Mouse (Mus musculus): Measurements from ENCODE around the gene Slc39a11. TPM values are rescaled to one million over a fixed set of nuclear protein-coding genes. Genes with fewer than 3 reads are reported as not detected.

Gene Slc39a11
- polyA plus RNA-seq, 1 experiment, result 16.9 TPM

- TF ChIP-seq POLR2A (IDR thresholded peaks at IDR 0.05; ENCODE audit: borderline replicate concordance, extremely low read depth, low read depth, low read length) (no peak), CTCF (IDR thresholded peaks at IDR 0.05; ENCODE audit: insufficient read depth, low read length) (no peak)
- Histone ChIP-seq H3K4me3 (replicated peaks; ENCODE audit: extremely low read depth, low read depth, low read length) (no peak overlapping the region), H3K4me1 (ENCODE audit: control insufficient read depth, insufficient read depth, low read length) (no peaks in the 10 kb centered on the region)
- DNase-seq, result no peak
- 96% methylated on average over 9 of the region's 9 CpGs for WGBS
Measured at GRCm38 (mm10) chr11:113373331-113373730, 276.5 kb downstream of the Slc39a11 start.

- TF ChIP-seq CTCF (IDR thresholded peaks at IDR 0.05; ENCODE audit: insufficient read depth, low read length), result no peak
- no peak for TF ChIP-seq POLR2A (IDR thresholded peaks at IDR 0.05; ENCODE audit: borderline replicate concordance, extremely low read depth, low read depth, low read length)
- 57% methylated on average over 13 of the region's 13 CpGs for WGBS
- DNase-seq, result no peak
- Histone ChIP-seq H3K4me3 (replicated peaks; ENCODE audit: extremely low read depth, low read depth, low read length) (no peak overlapping the region), H3K4me1 (ENCODE audit: control insufficient read depth, insufficient read depth, low read length) (no peaks in the 10 kb centered on the region)
Measured at GRCm38 (mm10) chr11:113368046-113368445, 281.8 kb downstream of the Slc39a11 start.

- TF ChIP-seq CTCF (IDR thresholded peaks at IDR 0.05; ENCODE audit: insufficient read depth, low read length), result no peak
- no peak for TF ChIP-seq POLR2A (IDR thresholded peaks at IDR 0.05; ENCODE audit: borderline replicate concordance, extremely low read depth, low read depth, low read length)
- no peak for DNase-seq
- H3K4me1 ChIP-seq (ENCODE audit: control insufficient read depth, insufficient read depth, low read length), result no peaks in the 10 kb centered on the region
- H3K4me3 ChIP-seq (replicated peaks; ENCODE audit: extremely low read depth, low read depth, low read length), result no peak overlapping the region
- WGBS, result 60% methylated on average over 19 of the region's 19 CpGs
Measured at GRCm38 (mm10) chr11:113366257-113367030, 283.4 kb downstream of the Slc39a11 start.

GRCm38 (mm10) chr11:113363739-113364138, 286.1 kb downstream of the Slc39a11 start:
- WGBS, result 60% methylated on average over 13 of the region's 13 CpGs
- H3K4me1 ChIP-seq (ENCODE audit: control insufficient read depth, insufficient read depth, low read length), result no peaks in the 10 kb centered on the region
- DNase-seq, result no peak
- TF ChIP-seq POLR2A (IDR thresholded peaks at IDR 0.05; ENCODE audit: borderline replicate concordance, extremely low read depth, low read depth, low read length), result no peak
- no peak for TF ChIP-seq CTCF (IDR thresholded peaks at IDR 0.05; ENCODE audit: insufficient read depth, low read length)
- no peak overlapping the region for H3K4me3 ChIP-seq (replicated peaks; ENCODE audit: extremely low read depth, low read depth, low read length)

- H3K4me1 ChIP-seq (ENCODE audit: control insufficient read depth, insufficient read depth, low read length), result no peaks in the 10 kb centered on the region
- no peak for DNase-seq
- TF ChIP-seq POLR2A (IDR thresholded peaks at IDR 0.05; ENCODE audit: borderline replicate concordance, extremely low read depth, low read depth, low read length) (no peak), CTCF (IDR thresholded peaks at IDR 0.05; ENCODE audit: insufficient read depth, low read length) (no peak)
- H3K4me3 ChIP-seq (replicated peaks; ENCODE audit: extremely low read depth, low read depth, low read length), result no peak overlapping the region
- WGBS, result 87% methylated on average over 7 of the region's 7 CpGs
Measured at GRCm38 (mm10) chr11:113362617-113363016, 287.3 kb downstream of the Slc39a11 start.

- H3K4me3 ChIP-seq (replicated peaks; ENCODE audit: extremely low read depth, low read depth, low read length), result no peak overlapping the region
- 87% methylated on average over 10 of the region's 10 CpGs for WGBS
- H3K4me1 ChIP-seq (ENCODE audit: control insufficient read depth, insufficient read depth, low read length), result no peaks in the 10 kb centered on the region
- no peak for DNase-seq
- no peak for TF ChIP-seq CTCF (IDR thresholded peaks at IDR 0.05; ENCODE audit: insufficient read depth, low read length)
Measured at GRCm38 (mm10) chr11:113360049-113360835, 289.6 kb downstream of the Slc39a11 start.

GRCm38 (mm10) chr11:113355932-113356331, 293.9 kb downstream of the Slc39a11 start:
- no peak overlapping the region for H3K4me3 ChIP-seq (replicated peaks; ENCODE audit: extremely low read depth, low read depth, low read length)
- H3K4me1 ChIP-seq (ENCODE audit: control insufficient read depth, insufficient read depth, low read length), result no peaks in the 10 kb centered on the region
- 92% methylated on average over 5 of the region's 5 CpGs for WGBS
- DNase-seq, result no peak
- TF ChIP-seq CTCF (IDR thresholded peaks at IDR 0.05; ENCODE audit: insufficient read depth, low read length), result no peak
- no peak for TF ChIP-seq POLR2A (IDR thresholded peaks at IDR 0.05; ENCODE audit: borderline replicate concordance, extremely low read depth, low read depth, low read length)

GRCm38 (mm10) chr11:113352085-113352815, 297.6 kb downstream of the Slc39a11 start:
- DNase-seq, result no peak
- Histone ChIP-seq H3K4me3 (replicated peaks; ENCODE audit: extremely low read depth, low read depth, low read length) (no peak overlapping the region), H3K4me1 (ENCODE audit: control insufficient read depth, insufficient read depth, low read length) (no peaks in the 10 kb centered on the region)
- WGBS, result 40% methylated on average over 12 of the region's 12 CpGs
- TF ChIP-seq CTCF (IDR thresholded peaks at IDR 0.05; ENCODE audit: insufficient read depth, low read length), result no peak
- no peak for TF ChIP-seq POLR2A (IDR thresholded peaks at IDR 0.05; ENCODE audit: borderline replicate concordance, extremely low read depth, low read depth, low read length)

GRCm38 (mm10) chr11:113350583-113350982, 299.3 kb downstream of the Slc39a11 start:
- whole genome bisulfite sequencing, result 86% methylated on average over 4 of the region's 4 CpGs
- TF ChIP-seq POLR2A (IDR thresholded peaks at IDR 0.05; ENCODE audit: borderline replicate concordance, extremely low read depth, low read depth, low read length) (no peak), CTCF (IDR thresholded peaks at IDR 0.05; ENCODE audit: insufficient read depth, low read length) (no peak)
- H3K4me3 ChIP-seq (replicated peaks; ENCODE audit: extremely low read depth, low read depth, low read length), result no peak overlapping the region

More at GRCm38 (mm10) chr11:113350583-113350982, 299.3 kb downstream of the Slc39a11 start:
- no peaks in the 10 kb centered on the region for H3K4me1 ChIP-seq (ENCODE audit: control insufficient read depth, insufficient read depth, low read length)
- no peak for DNase-seq
